Mouse (Mus musculus): ENCODE data around the gene Cks1brt.

GRCm38 (mm10) chr8:85113241-85113640 is 38.5 kb upstream of the Cks1brt start:
- no peak for TF ChIP-seq CTCF (conservative IDR thresholded peaks at IDR 0.05 in 1 of 2, IDR thresholded peaks at IDR 0.05 in 1 of 2; ENCODE audit: low read depth in 2 of 2, low read length in 2 of 2)
- TF ChIP-seq TCF12 (IDR thresholded peaks at IDR 0.05; ENCODE audit: low read depth, low read length): no peak
- no peak for TF ChIP-seq EP300 (IDR thresholded peaks at IDR 0.05; ENCODE audit: low read length)
- TF ChIP-seq ETS1 (conservative IDR thresholded peaks at IDR 0.05; ENCODE audit: low read depth, low read length): no peak
- no peak for TF ChIP-seq RAD21 (IDR thresholded peaks at IDR 0.05; ENCODE audit: low read depth, low read length)

Data from CH12.LX (cell line).